Mouse (Mus musculus): ENCODE measurements around the gene Slc7a8. TPM values are rescaled to one million over a fixed set of nuclear protein-coding genes. Genes with fewer than 3 reads are reported as not detected.

The Slc7a8 gene
- polyA plus RNA-seq, 1 experiment from 2014 or later, result 4.9 TPM

- Histone ChIP-seq H3K9ac (ENCODE audit: low read depth, low read length) (no peak overlapping the region), H3K4me3 (ENCODE audit: low read depth, low read length) (no peak overlapping the region), H3K4me1 (ENCODE audit: control insufficient read depth, low read depth, low read length) (no peaks in the 10 kb centered on the region), H3K27ac (ENCODE audit: low read length) (no peak overlapping the region), H3K36me3 (ENCODE audit: control insufficient read depth, insufficient read depth) (no peaks in the 10 kb centered on the region), H3K9me3 (replicated peaks; ENCODE audit: control insufficient read depth, low read length) (no peaks in the 10 kb centered on the region; the same call in 1 of the 2 replicates), H3K4me2 (ENCODE audit: low read depth, low read length) (no peak overlapping the region), H3K27me3 (ENCODE audit: control insufficient read depth, insufficient read depth, low read depth, low read length) (peaks cover 2% of the 10 kb centered on the region)
- no peak for ATAC-seq (ENCODE audit: low read depth)
- 61% methylated on average over 4 of the region's 4 CpGs for WGBS (ENCODE audit: insufficient replicate concordance)
These were observed 5.5 kb upstream of the Slc7a8 start for GRCm38 (mm10) chr14:54787226-54787625.

- no peaks in the 10 kb centered on the region for H3K36me3 ChIP-seq (ENCODE audit: control insufficient read depth, insufficient read depth)
- no peak for ATAC-seq (ENCODE audit: low read depth)
- H3K4me1 ChIP-seq (ENCODE audit: control insufficient read depth, low read depth, low read length), result no peaks in the 10 kb centered on the region
- H3K9me3 ChIP-seq (replicated peaks; ENCODE audit: control insufficient read depth, low read length), result no peaks in the 10 kb centered on the region; the same call in 1 of the 2 replicates
- WGBS (ENCODE audit: insufficient replicate concordance), result 71% methylated on average over 10 of the region's 10 CpGs
- no peak overlapping the region for H3K9ac ChIP-seq (ENCODE audit: low read depth, low read length)
- H3K27ac ChIP-seq (ENCODE audit: low read length), result no peak overlapping the region
- H3K27me3 ChIP-seq (ENCODE audit: control insufficient read depth, insufficient read depth, low read depth, low read length), result peaks cover 10% of the 10 kb centered on the region
- H3K4me2 ChIP-seq (ENCODE audit: low read depth, low read length), result no peak overlapping the region
- no peak overlapping the region for H3K4me3 ChIP-seq (ENCODE audit: low read depth, low read length)
These were observed 4.7 kb upstream of the Slc7a8 start for GRCm38 (mm10) chr14:54786489-54786888.

GRCm38 (mm10) chr14:54785898-54786297 lies 4.2 kb upstream of the Slc7a8 start:
- Histone ChIP-seq H3K9me3 (replicated peaks; ENCODE audit: control insufficient read depth, low read length) (no peaks in the 10 kb centered on the region; the same call in 1 of the 2 replicates), H3K4me1 (ENCODE audit: control insufficient read depth, low read depth, low read length) (no peaks in the 10 kb centered on the region), H3K4me3 (ENCODE audit: low read depth, low read length) (no peak overlapping the region), H3K36me3 (ENCODE audit: control insufficient read depth, insufficient read depth) (no peaks in the 10 kb centered on the region), H3K9ac (ENCODE audit: low read depth, low read length) (no peak overlapping the region), H3K27me3 (ENCODE audit: control insufficient read depth, insufficient read depth, low read depth, low read length) (peaks cover 14% of the 10 kb centered on the region), H3K4me2 (ENCODE audit: low read depth, low read length) (no peak overlapping the region), H3K27ac (ENCODE audit: low read length) (no peak overlapping the region)
- no peak for ATAC-seq (ENCODE audit: low read depth)
- WGBS (ENCODE audit: insufficient replicate concordance), result 43% methylated on average over 4 of the region's 4 CpGs

GRCm38 (mm10) chr14:54782971-54783370 lies 1.2 kb upstream of the Slc7a8 start:
- no peak for ATAC-seq (ENCODE audit: low read depth)
- Histone ChIP-seq H3K4me3 (ENCODE audit: low read depth, low read length) (no peak overlapping the region), H3K27me3 (ENCODE audit: control insufficient read depth, insufficient read depth, low read depth, low read length) (peaks cover 26% of the 10 kb centered on the region), H3K9ac (ENCODE audit: low read depth, low read length) (no peak overlapping the region), H3K9me3 (replicated peaks; ENCODE audit: control insufficient read depth, low read length) (no peaks in the 10 kb centered on the region; the same call in 1 of the 2 replicates), H3K36me3 (ENCODE audit: control insufficient read depth, insufficient read depth) (no peaks in the 10 kb centered on the region), H3K27ac (ENCODE audit: low read length) (no peak overlapping the region), H3K4me2 (ENCODE audit: low read depth, low read length) (no peak overlapping the region), H3K4me1 (ENCODE audit: control insufficient read depth, low read depth, low read length) (no peaks in the 10 kb centered on the region)
- WGBS (ENCODE audit: insufficient replicate concordance), result 64% methylated on average over 6 of the region's 6 CpGs

- no peak overlapping the region for H3K27ac ChIP-seq (ENCODE audit: low read length)
- H3K4me3 ChIP-seq (ENCODE audit: low read depth, low read length), result peak overlapping the region; percentile 56
- peak overlapping the region; percentile 67 for H3K4me2 ChIP-seq (ENCODE audit: low read depth, low read length)
- peaks cover 26% of the 10 kb centered on the region for H3K27me3 ChIP-seq (ENCODE audit: control insufficient read depth, insufficient read depth, low read depth, low read length)
- H3K9ac ChIP-seq (ENCODE audit: low read depth, low read length), result no peak overlapping the region
- no peaks in the 10 kb centered on the region for H3K9me3 ChIP-seq (replicated peaks; ENCODE audit: control insufficient read depth, low read length)
- H3K36me3 ChIP-seq (ENCODE audit: control insufficient read depth, insufficient read depth), result no peaks in the 10 kb centered on the region
- WGBS (ENCODE audit: insufficient replicate concordance), result 4% methylated on average over 35 of the region's 35 CpGs
- no peaks in the 10 kb centered on the region for H3K4me1 ChIP-seq (ENCODE audit: control insufficient read depth, low read depth, low read length)
- ATAC-seq (ENCODE audit: low read depth), result 0 out of 2 replicates have a peak, but pooled peaks have one; percentile 48
These were observed 723 bp downstream of the Slc7a8 start for GRCm38 (mm10) chr14:54780836-54781609.

- H3K36me3 ChIP-seq (ENCODE audit: control insufficient read depth, insufficient read depth), result no peaks in the 10 kb centered on the region
- 77% methylated on average over 9 of the region's 9 CpGs for WGBS (ENCODE audit: insufficient replicate concordance)
- no peaks in the 10 kb centered on the region for H3K9me3 ChIP-seq (replicated peaks; ENCODE audit: control insufficient read depth, low read length)
- no peak overlapping the region for H3K4me3 ChIP-seq (ENCODE audit: low read depth, low read length)
- no peak overlapping the region for H3K4me2 ChIP-seq (ENCODE audit: low read depth, low read length)
- H3K9ac ChIP-seq (ENCODE audit: low read depth, low read length), result no peak overlapping the region
- H3K4me1 ChIP-seq (ENCODE audit: control insufficient read depth, low read depth, low read length), result no peaks in the 10 kb centered on the region
- H3K27me3 ChIP-seq (ENCODE audit: control insufficient read depth, insufficient read depth, low read depth, low read length), result peaks cover 26% of the 10 kb centered on the region
- H3K27ac ChIP-seq (ENCODE audit: low read length), result no peak overlapping the region
- no peak for ATAC-seq (ENCODE audit: low read depth)
These were observed 1.7 kb downstream of the Slc7a8 start for GRCm38 (mm10) chr14:54780084-54780483.

- ATAC-seq (ENCODE audit: low read depth), result no peak
- Histone ChIP-seq H3K27ac (ENCODE audit: low read length) (no peak overlapping the region), H3K27me3 (ENCODE audit: control insufficient read depth, insufficient read depth, low read depth, low read length) (peaks cover 26% of the 10 kb centered on the region), H3K4me1 (ENCODE audit: control insufficient read depth, low read depth, low read length) (no peaks in the 10 kb centered on the region), H3K9me3 (replicated peaks; ENCODE audit: control insufficient read depth, low read length) (no peaks in the 10 kb centered on the region), H3K9ac (ENCODE audit: low read depth, low read length) (no peak overlapping the region), H3K4me2 (ENCODE audit: low read depth, low read length) (no peak overlapping the region), H3K4me3 (ENCODE audit: low read depth, low read length) (no peak overlapping the region), H3K36me3 (ENCODE audit: control insufficient read depth, insufficient read depth) (no peaks in the 10 kb centered on the region)
- 23% methylated on average over 4 of the region's 4 CpGs for WGBS (ENCODE audit: insufficient replicate concordance)
These were observed 3.9 kb downstream of the Slc7a8 start for GRCm38 (mm10) chr14:54777893-54778292.

- WGBS (ENCODE audit: insufficient replicate concordance), result 42% methylated on average over 5 of the region's 5 CpGs
- ATAC-seq (ENCODE audit: low read depth), result no peak
These were observed 5.0 kb downstream of the Slc7a8 start for GRCm38 (mm10) chr14:54776768-54777167.

GRCm38 (mm10) chr14:54775534-54776041 lies 6.2 kb downstream of the Slc7a8 start:
- WGBS (ENCODE audit: insufficient replicate concordance), result 72% methylated on average over 7 of the region's 7 CpGs
- H3K27ac ChIP-seq (ENCODE audit: low read length), result no peak overlapping the region
- no peaks in the 10 kb centered on the region for H3K9me3 ChIP-seq (replicated peaks; ENCODE audit: control insufficient read depth, low read length)
- H3K9ac ChIP-seq (ENCODE audit: low read depth, low read length), result no peak overlapping the region
- peaks cover 9% of the 10 kb centered on the region for H3K27me3 ChIP-seq (ENCODE audit: control insufficient read depth, insufficient read depth, low read depth, low read length)
- no peaks in the 10 kb centered on the region for H3K4me1 ChIP-seq (ENCODE audit: control insufficient read depth, low read depth, low read length)
- H3K4me3 ChIP-seq (ENCODE audit: low read depth, low read length), result no peak overlapping the region
- no peak overlapping the region for H3K4me2 ChIP-seq (ENCODE audit: low read depth, low read length)
- no peaks in the 10 kb centered on the region for H3K36me3 ChIP-seq (ENCODE audit: control insufficient read depth, insufficient read depth)
- ATAC-seq (ENCODE audit: low read depth), result no peak

More at GRCm38 (mm10) chr14:54776768-54777167, 5.0 kb downstream of the Slc7a8 start:
- H3K9me3 ChIP-seq (replicated peaks; ENCODE audit: control insufficient read depth, low read length), result no peaks in the 10 kb centered on the region
- H3K27me3 ChIP-seq (ENCODE audit: control insufficient read depth, insufficient read depth, low read depth, low read length), result peaks cover 19% of the 10 kb centered on the region
- no peak overlapping the region for H3K27ac ChIP-seq (ENCODE audit: low read length)
- H3K4me3 ChIP-seq (ENCODE audit: low read depth, low read length), result no peak overlapping the region
- no peaks in the 10 kb centered on the region for H3K4me1 ChIP-seq (ENCODE audit: control insufficient read depth, low read depth, low read length)
- no peak overlapping the region for H3K9ac ChIP-seq (ENCODE audit: low read depth, low read length)
- no peak overlapping the region for H3K4me2 ChIP-seq (ENCODE audit: low read depth, low read length)
- no peaks in the 10 kb centered on the region for H3K36me3 ChIP-seq (ENCODE audit: control insufficient read depth, insufficient read depth)

Measured in liver, embryonic 16.5 days (tissue).